Mouse (Mus musculus) kidney, postnatal 10 days (tissue): ENCODE measurements around the gene Erbb3.
"Not testable (repeated sequence)": the region's sequence is repeated elsewhere in the genome, so short reads cannot be mapped to it uniquely, and the experiment has no call there.

Experiments used
- DNase-seq: peaks from one replicate; pipeline ENCODE4 v3.0.0; 2021; ENCODE audit warnings: mixed read lengths

Gene Erbb3

DNA sequence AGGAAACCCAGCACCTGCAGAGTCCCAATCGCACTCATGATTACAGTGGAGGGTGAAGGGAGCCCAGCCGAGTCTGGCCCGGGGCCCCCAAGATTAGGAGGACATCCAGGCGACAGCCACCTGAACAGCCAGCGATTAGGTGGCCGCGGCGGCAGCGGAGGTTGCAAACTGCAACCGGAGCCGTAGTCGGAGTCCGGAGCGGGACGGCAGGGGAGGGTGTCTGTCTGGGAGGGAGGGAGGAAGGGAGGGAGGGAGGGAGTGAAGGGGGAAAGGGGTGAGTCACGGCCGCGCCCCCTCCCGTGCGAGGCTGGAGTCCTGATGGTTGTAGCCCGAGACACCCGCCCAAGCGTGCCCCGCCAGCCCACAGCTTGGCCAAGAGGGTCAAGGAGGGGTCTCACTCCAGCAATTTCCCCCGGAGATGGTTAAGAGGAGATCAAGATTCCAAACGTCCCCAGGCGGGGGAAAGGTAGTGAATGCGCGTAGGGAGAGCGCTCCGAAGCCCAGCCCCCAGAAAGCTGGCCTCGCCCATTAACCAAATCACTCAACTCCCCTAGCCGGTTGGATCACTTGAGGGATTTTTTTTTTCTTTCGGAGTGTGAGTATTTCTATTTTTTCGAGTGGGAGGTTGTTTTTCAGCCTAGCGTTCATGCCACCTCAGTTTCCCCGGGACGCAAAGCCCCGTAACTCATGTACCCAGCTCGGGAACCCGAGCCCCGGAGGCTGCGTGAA, at the start of gene Erbb3:
Gene Erbb3 (minus strand): TSS at position 189 of the 729 bp plus-strand sequence.
- peak; percentile 78 for DNase-seq

DNA sequence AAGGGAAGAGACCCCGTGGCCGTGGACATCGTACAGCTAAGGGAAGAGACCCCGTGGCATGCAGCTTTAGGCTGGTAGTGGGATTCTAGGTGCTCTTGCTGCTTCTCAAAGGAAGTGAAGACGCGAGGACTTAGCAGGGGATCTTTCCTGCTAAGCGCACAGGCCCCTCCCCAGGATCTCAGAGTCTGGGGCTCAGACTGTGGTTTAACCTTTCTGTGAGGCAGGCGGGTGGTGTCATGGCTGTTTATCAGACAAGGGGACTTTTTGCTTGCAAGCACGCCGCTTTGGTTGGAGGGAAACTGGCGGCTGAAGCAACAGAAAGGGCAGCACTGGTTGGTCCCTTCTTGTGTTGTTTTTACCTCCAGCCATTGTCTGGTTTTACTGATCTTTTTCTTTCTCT, 47.6 kb upstream of the Erbb3 start:
- no peak for DNase-seq

DNA sequence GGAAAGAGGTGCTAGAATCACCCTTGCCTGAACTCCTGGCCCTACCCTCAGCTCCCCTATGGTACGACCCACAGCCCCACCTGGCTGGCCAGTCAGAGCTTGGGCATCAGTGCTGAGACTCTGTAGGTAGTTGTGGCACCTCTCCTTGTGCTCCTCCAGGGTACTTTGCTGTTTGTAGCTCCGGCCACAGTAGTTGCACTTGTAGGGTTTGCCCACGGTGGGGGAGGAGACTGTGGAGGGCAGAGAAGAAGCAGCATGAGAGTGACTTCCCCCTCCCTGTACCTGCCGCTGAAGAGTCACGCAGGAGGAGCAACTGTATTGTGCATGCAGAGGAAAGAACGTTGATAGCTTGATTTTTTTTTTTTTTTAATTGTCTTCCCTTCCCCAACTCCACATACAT, 47.1 kb upstream of the Erbb3 start:
- no peak for DNase-seq

DNA sequence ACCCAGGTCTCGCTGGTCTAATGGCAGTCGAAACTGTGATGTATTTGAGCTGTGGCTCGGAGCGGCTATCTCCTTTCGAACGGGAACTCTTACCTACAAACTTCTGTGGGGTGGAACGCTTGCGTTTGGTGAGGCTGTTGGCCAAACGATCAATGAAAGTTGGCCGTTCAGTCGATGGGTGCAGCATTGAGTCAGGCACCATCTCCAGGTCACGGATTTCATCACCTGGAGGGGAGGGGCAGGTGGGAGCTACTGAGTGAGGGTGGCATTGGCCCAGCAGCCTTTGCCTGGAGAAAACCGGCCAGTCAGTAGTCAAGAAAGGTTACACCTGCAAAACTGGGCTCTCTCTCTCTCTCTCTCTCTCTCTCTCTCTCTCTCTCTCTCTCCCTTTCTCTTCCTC, 46.2 kb upstream of the Erbb3 start:
- DNase-seq: no peak

DNA sequence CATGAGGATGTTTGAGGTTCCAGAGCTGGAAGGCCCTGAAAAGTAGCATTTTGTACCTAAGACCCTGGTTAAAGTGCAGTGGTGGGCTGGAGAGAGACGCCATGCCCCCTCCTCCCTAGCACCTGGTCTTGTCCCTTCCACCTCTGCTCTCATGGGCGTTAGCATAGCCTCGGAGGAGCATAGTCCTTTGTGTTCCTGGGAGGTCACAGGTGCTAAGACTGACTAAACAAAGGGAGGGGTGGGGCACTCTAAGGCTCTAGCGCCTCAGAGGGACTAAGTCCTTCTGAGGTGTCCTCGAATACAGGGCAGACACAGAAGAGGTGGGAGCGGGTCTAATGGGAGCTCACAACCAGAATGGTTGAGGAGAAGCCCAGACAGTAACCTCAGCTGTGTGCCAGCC, 42.1 kb upstream of the Erbb3 start:
- no peak for DNase-seq

DNA sequence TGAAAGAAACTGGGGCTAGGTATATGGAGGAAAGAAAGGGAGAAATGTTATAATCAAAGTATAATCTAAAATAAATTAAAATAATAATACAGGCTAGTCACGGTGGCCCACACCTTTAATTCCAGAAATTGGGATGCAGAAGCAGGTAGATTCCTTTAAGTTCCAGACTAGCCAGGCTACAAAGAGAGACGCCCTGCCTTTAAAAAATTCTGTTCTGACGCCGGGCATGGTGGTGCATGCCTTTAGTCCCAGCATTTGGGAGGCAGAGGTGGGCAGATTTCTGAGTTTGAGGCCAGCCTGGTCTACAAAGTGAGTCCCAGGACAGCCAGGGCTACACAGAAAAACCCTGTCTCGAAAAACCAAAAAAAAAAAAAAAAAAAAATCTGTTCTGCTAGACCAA, 40.9 kb upstream of the Erbb3 start:
- DNase-seq: not testable (repeated sequence)

DNA sequence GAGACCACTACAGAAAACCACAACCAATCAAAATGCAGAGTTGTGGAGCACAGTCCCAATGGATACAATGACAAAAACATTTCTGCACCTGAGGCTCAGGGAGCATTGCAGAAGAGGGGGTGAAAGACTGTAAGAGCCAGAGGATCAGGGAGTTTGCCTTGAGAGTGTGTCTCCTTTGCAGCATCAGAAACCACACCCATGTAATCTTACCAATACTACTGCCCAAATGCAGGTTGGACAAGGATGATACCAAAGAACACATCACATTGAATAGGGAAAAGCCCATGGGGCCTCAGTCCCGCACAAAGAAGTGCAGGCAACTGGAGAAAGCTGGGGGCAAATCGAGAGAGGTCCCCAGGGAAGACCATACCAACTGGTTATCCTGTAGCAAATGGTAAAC, 40.3 kb upstream of the Erbb3 start:
- DNase-seq: no peak

DNA sequence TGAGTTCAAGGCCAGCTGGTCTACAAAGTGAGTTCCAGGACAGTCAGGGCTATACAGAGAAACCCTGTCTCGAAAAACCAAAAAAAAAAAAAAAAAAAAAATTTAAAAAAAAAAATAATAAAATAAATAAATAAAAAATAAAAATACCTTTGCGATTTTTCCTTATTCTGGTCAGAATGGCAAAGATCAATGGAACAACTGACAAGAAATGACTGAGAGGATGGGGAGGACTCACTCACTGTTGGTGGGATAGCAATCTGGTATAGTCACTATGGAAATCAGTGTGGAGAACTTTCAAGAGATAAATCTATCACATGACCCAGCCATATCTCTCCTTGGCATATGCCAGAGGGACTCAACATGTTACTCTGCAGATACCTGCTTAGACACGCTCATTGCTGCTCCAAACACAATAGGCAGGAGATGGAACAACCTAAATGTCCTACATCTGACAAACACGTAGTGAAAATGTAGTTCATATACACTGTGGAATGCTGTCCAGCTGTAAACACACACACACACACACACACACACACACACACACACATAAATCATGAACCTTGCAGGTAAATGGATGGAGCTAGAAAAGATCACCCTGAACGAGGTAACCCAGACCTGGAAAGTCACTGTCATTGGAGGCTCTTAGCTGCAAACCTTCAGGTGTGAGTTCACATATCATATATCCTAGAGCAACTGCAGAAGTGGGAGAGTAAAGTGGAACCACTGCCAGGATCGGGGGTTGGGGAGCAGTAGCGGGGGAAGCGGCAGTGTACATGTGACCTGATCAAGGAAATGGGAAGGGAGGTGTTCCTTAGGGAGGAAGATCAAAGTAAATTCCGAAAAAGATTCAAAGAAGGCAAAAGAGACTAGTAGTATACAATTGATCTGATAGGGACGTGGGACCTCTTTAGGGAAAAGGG, 38.2 kb upstream of the Erbb3 start:
- DNase-seq: no peak

DNA sequence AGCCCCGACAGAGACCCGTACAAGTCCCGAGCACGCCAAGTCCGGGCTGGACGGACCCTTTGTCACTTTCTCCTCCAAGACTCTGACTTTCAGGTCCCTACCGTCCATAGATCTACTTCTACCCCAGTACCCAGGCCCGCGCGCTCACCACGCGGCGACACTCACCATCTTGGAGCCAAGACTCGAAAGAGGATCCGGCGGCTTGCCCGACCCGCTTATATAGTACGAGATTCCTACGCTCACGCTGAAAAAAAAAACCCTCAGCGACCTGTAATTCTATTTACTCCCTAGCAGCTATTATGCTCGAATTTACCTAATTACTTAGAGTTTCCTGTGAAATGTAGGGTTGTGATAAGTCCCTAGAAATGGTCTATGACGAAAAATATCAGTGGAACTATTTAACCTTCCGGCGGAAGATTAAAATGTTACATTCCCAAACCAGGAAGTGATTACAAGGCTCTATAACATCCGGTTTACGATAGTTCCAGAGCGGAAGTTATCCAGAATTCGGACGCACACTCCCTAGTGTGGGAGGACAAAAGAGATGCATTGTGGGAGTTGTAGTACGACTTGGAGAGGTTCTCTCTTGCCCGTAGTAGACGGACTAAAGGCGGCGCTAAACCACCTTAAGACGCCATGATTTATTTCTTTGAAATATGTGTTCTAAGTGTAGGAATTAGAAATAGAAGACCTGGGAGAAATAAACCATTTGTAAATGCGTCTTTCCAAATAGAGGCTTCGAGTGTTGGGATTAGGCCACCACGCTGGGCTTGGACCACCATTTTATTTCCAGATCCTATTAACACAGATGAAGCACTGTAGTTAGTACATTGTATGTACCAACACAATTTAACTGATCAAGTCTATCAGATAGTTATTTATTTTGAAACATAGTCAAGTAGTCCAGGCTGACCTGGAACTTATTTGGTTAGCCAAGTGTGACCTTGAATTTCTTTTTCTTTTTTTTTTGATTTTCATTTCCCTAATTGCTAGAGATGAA, 37.2 kb upstream of the Erbb3 start, which contains the start of gene Rps26:
Gene Rps26 (minus strand): TSS at position 437 of the 1,000 bp plus-strand sequence.
- DNase-seq: peak; percentile 92

DNA sequence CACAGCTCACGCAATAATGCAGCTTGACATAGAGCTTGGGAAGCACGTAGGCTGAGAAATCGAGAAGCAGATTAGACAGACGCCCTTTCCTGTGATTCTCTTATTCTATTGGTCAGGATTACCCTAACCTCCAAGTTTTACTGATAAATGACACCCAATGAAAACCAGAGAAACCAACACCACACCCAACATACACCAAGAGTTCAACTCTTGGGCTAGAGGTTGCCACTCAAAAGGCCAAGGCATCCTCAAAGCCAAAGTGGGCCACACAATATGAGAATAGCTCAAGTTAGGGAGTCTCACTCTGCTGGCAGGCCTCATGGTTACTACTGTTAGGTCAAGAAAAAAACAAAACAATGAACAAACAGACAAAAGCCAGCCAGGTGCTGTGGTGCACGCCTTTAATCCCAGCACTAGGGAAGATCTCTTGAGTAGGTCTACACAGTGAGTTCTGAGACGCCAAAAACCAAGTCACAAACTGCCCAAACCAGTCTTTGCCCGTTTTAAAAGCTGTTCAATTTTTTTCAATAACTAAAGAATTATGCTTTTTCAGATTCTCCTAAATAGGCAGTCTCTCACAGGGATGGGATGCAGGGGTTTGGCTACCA, 35.9 kb upstream of the Erbb3 start:
- no peak for DNase-seq

DNA sequence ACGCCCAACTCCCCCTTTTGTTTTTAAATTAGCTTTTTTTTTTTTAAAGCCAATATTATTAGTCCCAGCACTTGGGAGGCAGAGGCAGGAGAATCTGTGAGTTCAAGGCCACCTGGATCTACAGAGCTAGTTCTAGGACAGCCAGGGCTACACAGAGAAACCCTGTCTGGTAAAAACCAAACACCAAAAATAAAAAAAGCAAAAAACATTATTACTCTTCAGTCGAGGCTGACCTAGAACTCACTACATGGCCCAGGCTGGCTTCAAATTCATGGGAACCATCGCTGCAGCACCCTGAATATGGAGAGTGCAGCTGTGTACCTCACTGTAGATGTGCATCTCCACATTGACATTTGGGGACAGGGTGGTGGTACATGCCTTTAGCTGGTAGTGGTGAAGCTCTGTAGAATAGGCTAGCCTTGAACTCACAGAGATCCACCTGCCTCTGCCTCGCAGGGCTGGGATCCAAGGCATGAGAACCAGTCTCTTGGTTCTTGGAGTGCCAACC, 33.7 kb upstream of the Erbb3 start:
- DNase-seq: not testable (repeated sequence)

DNA sequence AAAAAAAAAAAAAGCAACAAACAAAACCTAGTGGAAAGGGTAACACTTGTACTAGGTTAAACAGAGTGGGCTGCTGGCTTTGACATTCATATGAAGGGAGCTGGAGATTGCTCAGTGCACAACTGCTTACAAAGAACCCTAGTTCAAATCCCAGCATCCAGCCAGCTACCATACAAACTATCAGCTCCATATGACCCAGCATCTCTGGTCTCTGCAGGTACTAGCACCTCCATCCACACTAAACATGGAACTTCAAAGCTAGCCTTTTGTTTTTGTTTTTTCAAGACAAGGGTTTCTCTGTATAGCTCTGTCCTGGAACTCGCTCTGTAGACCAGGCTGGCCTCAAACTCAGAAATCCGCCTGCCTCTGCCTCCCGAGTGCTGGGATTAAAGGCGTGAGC, 33.2 kb upstream of the Erbb3 start:
- no peak for DNase-seq

DNA sequence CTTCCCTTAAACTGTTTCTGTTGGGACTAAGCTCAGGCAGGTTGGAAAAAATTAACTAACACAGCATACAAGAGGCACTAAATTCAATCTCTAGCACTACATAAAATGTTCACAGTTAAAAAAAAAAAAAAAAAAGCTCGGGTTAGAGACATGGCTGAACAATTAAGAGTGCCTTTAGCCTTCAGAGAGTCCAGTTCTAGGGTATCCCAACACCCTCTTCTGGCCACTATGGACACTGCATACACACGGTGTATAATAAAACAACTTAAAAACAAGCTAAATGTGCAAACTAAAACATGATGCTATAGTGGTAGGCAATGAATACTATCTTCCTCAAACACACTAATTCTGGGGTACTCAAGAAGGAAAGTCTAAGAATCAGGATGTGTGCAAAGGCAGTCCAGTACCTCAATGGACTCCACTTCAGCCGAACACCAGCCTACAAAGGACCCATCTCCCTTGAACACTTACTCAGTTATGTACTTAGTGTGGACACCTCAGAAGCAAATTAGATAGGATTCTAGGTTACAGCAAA, 32.6 kb upstream of the Erbb3 start:
- no peak for DNase-seq

DNA sequence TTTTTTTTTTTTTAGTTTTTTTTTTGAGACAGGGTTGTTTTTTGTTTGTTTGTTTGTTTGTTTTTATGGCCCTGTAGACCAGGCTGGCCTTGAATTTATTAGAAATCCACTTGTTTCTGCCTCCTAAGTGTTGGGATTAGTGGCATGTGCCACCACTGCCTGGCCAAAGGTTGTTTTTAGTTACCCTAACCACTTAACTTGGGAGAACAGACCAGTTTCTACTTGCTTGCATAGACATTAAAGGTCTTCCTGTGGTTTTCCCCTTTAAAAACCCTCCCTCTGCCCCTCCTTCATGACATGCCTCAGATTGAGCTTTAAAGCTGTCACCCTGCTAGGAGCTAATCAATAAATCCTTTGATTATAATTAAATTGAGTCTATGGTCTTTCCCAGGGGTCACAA, 30.8 kb upstream of the Erbb3 start:
- DNase-seq: no peak

DNA sequence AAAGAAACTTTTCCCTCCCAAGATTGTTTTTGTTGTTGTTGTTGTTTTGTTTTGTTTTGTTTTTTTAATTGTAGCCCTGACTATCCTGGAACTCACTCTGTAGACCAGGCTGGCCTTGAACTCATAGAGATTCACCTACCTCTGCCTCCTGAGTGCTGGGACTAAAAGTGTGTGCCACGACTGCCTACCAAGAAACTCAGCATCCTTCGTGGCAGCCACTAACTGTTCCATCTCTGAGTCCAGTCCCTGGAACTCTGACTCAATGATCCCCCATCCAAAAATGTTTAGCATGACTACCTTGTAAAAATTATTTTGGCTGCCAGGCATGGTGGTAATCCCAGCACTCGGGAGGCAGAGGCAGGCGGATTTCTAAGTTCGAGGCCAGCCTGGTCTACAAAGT, 29.7 kb upstream of the Erbb3 start:
- DNase-seq: not testable (repeated sequence)

DNA sequence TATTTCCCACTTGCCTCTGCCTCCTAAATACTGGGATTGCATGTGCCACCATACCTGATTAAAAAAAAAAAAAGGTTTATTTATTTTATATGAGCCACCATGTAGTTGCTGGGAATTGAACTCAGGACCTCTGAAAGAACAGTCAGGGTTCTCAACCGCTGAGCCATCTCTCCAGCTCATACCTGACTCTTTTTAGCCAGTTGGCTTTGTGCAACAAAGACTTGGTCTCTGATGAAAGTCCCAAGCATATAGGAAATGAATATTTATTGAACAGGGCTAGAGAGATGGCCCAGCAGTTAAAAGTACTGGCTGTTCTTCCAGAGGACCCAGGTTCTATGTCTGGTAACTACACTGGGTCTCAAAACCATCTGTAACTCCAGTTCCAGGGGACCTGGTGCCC, 29.1 kb upstream of the Erbb3 start:
- no peak for DNase-seq

DNA sequence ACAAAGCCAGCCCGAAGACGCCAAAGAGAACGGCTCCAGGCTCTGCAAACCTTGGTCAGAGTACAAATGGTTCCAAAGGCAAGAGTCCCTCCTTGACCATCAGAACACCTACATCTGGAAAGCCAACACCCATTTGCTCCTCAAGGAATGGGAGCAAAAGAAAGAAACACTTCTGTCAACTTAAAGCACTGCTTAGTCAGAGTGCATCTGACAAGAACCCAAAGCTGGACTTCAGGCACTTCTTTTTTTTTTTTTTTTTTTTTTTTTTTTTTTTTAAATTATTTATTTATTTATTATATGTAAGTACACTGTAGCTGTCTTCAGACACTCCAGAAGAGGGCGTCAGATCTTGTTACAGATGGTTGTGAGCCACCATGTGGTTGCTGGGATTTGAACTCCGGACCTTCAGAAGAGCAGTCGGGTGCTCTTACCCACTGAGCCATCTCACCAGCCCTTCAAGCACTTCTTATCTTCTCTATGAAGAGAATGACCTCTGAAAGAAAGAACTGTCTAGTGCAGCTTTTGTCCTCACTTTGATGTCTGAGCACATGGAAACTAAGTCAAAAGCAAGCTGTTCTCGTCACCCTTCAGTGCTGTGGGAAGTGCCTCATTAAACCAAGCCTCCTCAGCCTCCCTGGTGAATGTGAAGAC, 26.5 kb upstream of the Erbb3 start:
- DNase-seq: not testable (repeated sequence)

DNA sequence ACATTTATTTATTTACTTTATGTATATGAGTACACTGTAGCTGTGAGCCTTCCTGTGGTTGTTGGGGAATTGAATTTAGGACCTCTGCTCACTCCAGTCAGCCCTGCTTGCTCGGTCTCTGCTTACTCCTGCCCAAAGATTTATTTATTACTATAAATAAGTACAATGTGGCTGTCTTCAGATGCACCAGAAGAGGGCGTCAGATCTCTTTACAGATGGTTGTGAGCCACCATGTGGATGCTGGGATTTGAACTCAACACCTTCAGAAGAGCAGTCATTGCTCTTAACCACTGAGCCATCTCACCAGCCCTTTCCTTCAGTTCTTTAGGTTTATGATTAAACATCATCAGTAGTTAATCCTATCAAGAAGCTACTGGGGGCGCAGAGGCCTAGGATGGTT, 25.5 kb upstream of the Erbb3 start:
- no peak for DNase-seq

DNA sequence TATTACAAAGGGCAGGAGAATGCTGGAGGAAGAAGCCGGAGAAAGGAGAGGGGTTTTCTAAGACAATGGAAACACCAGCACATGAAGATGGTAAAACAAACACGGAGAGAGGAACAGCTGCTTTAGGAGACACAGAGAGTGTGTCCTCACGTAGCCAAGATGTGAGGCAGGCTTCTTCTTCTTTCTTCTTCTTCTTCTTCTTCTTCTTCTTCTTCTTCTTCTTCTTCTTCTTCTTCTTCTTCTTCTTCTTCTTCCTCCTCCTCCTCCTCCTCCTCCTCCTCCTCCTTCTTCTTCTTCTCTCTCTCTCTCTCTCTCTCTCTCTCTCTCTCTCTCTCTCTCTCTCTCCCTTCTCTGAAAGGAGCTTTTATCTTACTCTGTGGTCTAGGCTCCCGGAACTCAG, 24.4 kb upstream of the Erbb3 start:
- DNase-seq: not testable (repeated sequence)

DNA sequence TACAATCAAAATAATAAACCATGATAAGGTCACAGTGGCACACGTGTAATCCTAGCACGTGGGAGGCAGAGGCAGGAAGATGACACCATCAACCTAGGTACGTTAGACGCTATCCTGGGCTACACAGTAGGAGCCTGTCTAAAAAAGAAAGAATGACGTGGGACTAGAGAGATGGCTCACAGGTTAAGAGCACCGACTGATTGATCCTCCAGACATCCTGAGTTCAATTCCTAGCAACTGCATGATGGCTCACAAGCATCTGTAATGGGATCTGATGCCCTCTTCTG, 23.6 kb upstream of the Erbb3 start:
- DNase-seq: no peak

DNA sequence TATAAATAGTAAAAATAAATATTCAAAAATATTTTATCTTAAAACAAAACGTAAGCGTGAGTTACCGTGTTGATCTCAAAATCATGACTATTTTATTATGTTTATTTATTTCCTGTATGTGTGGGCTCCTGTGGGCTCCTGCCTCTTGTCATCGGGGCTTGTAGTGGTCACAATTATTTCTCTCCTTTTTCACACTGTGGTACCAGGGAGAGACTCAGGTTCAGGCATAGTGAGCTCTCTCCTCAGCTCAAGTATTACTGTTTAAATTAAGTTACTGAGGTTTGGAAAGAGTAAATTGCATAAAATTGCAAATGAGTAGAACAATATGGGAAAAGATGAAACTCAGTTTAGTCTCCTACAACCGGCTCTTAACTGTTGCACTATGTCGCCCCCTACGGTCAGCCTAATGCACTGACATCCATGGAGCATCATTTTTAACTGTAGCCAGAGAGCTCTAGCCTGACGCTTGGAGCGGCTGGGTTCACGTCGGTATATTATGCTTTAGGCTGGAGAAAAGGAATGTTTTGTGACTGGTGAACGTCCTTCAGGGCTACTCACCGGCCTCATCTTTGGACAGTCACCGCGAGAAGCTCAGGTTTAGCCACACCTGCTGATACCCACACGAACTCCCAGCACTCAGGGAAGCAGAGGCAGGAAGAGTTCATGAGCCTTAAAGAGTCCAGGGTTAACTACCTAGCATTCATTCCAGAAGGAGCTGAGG, 23.1 kb upstream of the Erbb3 start:
- peak; percentile 86 for DNase-seq
